Mouse (Mus musculus): ENCODE results near the gene Krtap26-1. TPM values are rescaled to one million over a fixed set of nuclear protein-coding genes. Genes with fewer than 3 reads are reported as not detected.

Krtap26-1 gene
- polyA plus RNA-seq, 1 experiment: not detected

- Histone ChIP-seq H3K4me1 (ENCODE audit: control insufficient read depth, insufficient read depth, low read length) (no peaks in the 10 kb centered on the region), H3K36me3 (ENCODE audit: control insufficient read depth, insufficient read depth, low read length) (no peaks in the 10 kb centered on the region), H3K27me3 (replicated peaks; ENCODE audit: control insufficient read depth, insufficient read depth, low read length) (no peaks in the 10 kb centered on the region), H3K4me3 (ENCODE audit: insufficient read depth, low read depth, low read length) (no peak within 1 kb of the TSS), H3K27ac (ENCODE audit: insufficient read depth, low read depth, low read length) (no peak within 1 kb of the TSS)
- peak; percentile 11 for DNase-seq
- TF ChIP-seq CTCF (conservative IDR thresholded peaks at IDR 0.05; ENCODE audit: insufficient read depth, insufficient read length, low read depth, low read length) (no peak), POLR2A (IDR thresholded peaks at IDR 0.05; ENCODE audit: low read depth, low read length) (no peak)
- 90% methylated on average over 8 of the region's 8 CpGs for WGBS
Observed at GRCm38 (mm10) chr16:88611922-88612321, 35.7 kb downstream of the Krtap26-1 start, which contains the start of gene Krtap24-1. Krtap24-1 (minus strand) TSS chr16:88612279.

GRCm38 (mm10) chr16:88604570-88604969 is 43.0 kb downstream of the Krtap26-1 start:
- TF ChIP-seq CTCF (conservative IDR thresholded peaks at IDR 0.05; ENCODE audit: insufficient read depth, insufficient read length, low read depth, low read length) (no peak), POLR2A (IDR thresholded peaks at IDR 0.05; ENCODE audit: low read depth, low read length) (no peak)
- Histone ChIP-seq H3K27ac (ENCODE audit: insufficient read depth, low read depth, low read length) (no peak overlapping the region), H3K27me3 (replicated peaks; ENCODE audit: control insufficient read depth, insufficient read depth, low read length) (no peaks in the 10 kb centered on the region), H3K36me3 (ENCODE audit: control insufficient read depth, insufficient read depth, low read length) (no peaks in the 10 kb centered on the region), H3K4me1 (ENCODE audit: control insufficient read depth, insufficient read depth, low read length) (no peaks in the 10 kb centered on the region), H3K4me3 (ENCODE audit: insufficient read depth, low read depth, low read length) (no peak overlapping the region)
- DNase-seq: no peak
- 84% methylated on average over 6 of the region's 6 CpGs for WGBS

- no peak for DNase-seq
- Histone ChIP-seq H3K4me3 (ENCODE audit: insufficient read depth, low read depth, low read length) (no peak overlapping the region), H3K36me3 (ENCODE audit: control insufficient read depth, insufficient read depth, low read length) (no peaks in the 10 kb centered on the region), H3K27me3 (replicated peaks; ENCODE audit: control insufficient read depth, insufficient read depth, low read length) (no peaks in the 10 kb centered on the region), H3K4me1 (ENCODE audit: control insufficient read depth, insufficient read depth, low read length) (no peaks in the 10 kb centered on the region), H3K27ac (ENCODE audit: insufficient read depth, low read depth, low read length) (no peak overlapping the region)
- 79% methylated on average over 1 of the region's 1 CpGs for WGBS
- TF ChIP-seq CTCF (conservative IDR thresholded peaks at IDR 0.05; ENCODE audit: insufficient read depth, insufficient read length, low read depth, low read length): no peak
- no peak for TF ChIP-seq POLR2A (IDR thresholded peaks at IDR 0.05; ENCODE audit: low read depth, low read length)
Observed at GRCm38 (mm10) chr16:88602464-88602863, 45.1 kb downstream of the Krtap26-1 start.

GRCm38 (mm10) chr16:88600303-88600702 is 47.3 kb downstream of the Krtap26-1 start:
- TF ChIP-seq CTCF (conservative IDR thresholded peaks at IDR 0.05; ENCODE audit: insufficient read depth, insufficient read length, low read depth, low read length) (no peak), POLR2A (IDR thresholded peaks at IDR 0.05; ENCODE audit: low read depth, low read length) (no peak)
- Histone ChIP-seq H3K4me1 (ENCODE audit: control insufficient read depth, insufficient read depth, low read length) (no peaks in the 10 kb centered on the region), H3K27me3 (replicated peaks; ENCODE audit: control insufficient read depth, insufficient read depth, low read length) (no peaks in the 10 kb centered on the region), H3K27ac (ENCODE audit: insufficient read depth, low read depth, low read length) (no peak overlapping the region), H3K36me3 (ENCODE audit: control insufficient read depth, insufficient read depth, low read length) (no peaks in the 10 kb centered on the region), H3K4me3 (ENCODE audit: insufficient read depth, low read depth, low read length) (no peak overlapping the region)
- WGBS: 54% methylated on average over 8 of the region's 8 CpGs
- no peak for DNase-seq

- no peak for TF ChIP-seq POLR2A (IDR thresholded peaks at IDR 0.05; ENCODE audit: low read depth, low read length)
- TF ChIP-seq CTCF (conservative IDR thresholded peaks at IDR 0.05; ENCODE audit: insufficient read depth, insufficient read length, low read depth, low read length): no peak
Observed at GRCm38 (mm10) chr16:88599504-88600237, 47.9 kb downstream of the Krtap26-1 start.

More at GRCm38 (mm10) chr16:88599504-88600237, 47.9 kb downstream of the Krtap26-1 start:
- Histone ChIP-seq H3K4me3 (ENCODE audit: insufficient read depth, low read depth, low read length) (no peak overlapping the region), H3K27ac (ENCODE audit: insufficient read depth, low read depth, low read length) (no peak overlapping the region), H3K27me3 (replicated peaks; ENCODE audit: control insufficient read depth, insufficient read depth, low read length) (no peaks in the 10 kb centered on the region), H3K36me3 (ENCODE audit: control insufficient read depth, insufficient read depth, low read length) (no peaks in the 10 kb centered on the region), H3K4me1 (ENCODE audit: control insufficient read depth, insufficient read depth, low read length) (no peaks in the 10 kb centered on the region)
- no peak for DNase-seq
- WGBS: 18% methylated on average over 16 of the region's 16 CpGs

Other genes starting within 250 kb of the Krtap26-1 start
- gene Cldn17, start 140.8 kb downstream of the Krtap26-1 start, polyA plus RNA-seq (2012; rRNA removed): 0.23 TPM in 1 of 2 replicates, not detected in the other
- gene Cldn8, start 84.6 kb downstream of the Krtap26-1 start, polyA plus RNA-seq (2012; rRNA removed): 46.8 and 49.4 TPM in 2 replicates
- not detected in 2 replicates for gene Krtap24-1, start 35.5 kb downstream of the Krtap26-1 start, polyA plus RNA-seq (2012; rRNA removed)
- gene 2310079G19Rik, start 20.1 kb downstream of the Krtap26-1 start, polyA plus RNA-seq (2012; rRNA removed): not detected in 2 replicates
- gene Krtap27-1, start 23.9 kb upstream of the Krtap26-1 start, polyA plus RNA-seq (2012; rRNA removed): not detected in 2 replicates
- not detected in 2 replicates for gene 2310061N02Rik, start 60.2 kb upstream of the Krtap26-1 start, polyA plus RNA-seq (2012; rRNA removed)
- gene Krtap13-1, start 81.1 kb upstream of the Krtap26-1 start, polyA plus RNA-seq (2012; rRNA removed): not detected in 2 replicates
- gene Krtap13, start 103.8 kb upstream of the Krtap26-1 start, polyA plus RNA-seq (2012; rRNA removed): not detected in 2 replicates
- gene 2310034C09Rik, start 111.1 kb upstream of the Krtap26-1 start, polyA plus RNA-seq (2012; rRNA removed): not detected in 2 replicates
- not detected in 2 replicates for gene 2310057N15Rik, start 126.4 kb upstream of the Krtap26-1 start, polyA plus RNA-seq (2012; rRNA removed)
- not detected in 2 replicates for gene Gm5965, start 130.1 kb upstream of the Krtap26-1 start, polyA plus RNA-seq (2012; rRNA removed)
- gene Gm20741, start 164.4 kb upstream of the Krtap26-1 start, polyA plus RNA-seq (2012; rRNA removed): not detected in 2 replicates
- gene Krtap15, start 172.4 kb upstream of the Krtap26-1 start, polyA plus RNA-seq (2012; rRNA removed): not detected in 2 replicates
- gene Krtap14, start 178.3 kb upstream of the Krtap26-1 start, polyA plus RNA-seq (2012; rRNA removed): not detected in 2 replicates
- gene Krtap19-1, start 221.6 kb upstream of the Krtap26-1 start, polyA plus RNA-seq (2012; rRNA removed): not detected in 2 replicates
- not detected in 2 replicates for gene Krtap19-2, start 226.5 kb upstream of the Krtap26-1 start, polyA plus RNA-seq (2012; rRNA removed)
- not detected in 2 replicates for gene Krtap19-3, start 230.2 kb upstream of the Krtap26-1 start, polyA plus RNA-seq (2012; rRNA removed)
- not detected in 2 replicates for gene Krtap19-4, start 237.3 kb upstream of the Krtap26-1 start, polyA plus RNA-seq (2012; rRNA removed)
- gene Krtap19-5, start 248.7 kb upstream of the Krtap26-1 start, polyA plus RNA-seq (2012; rRNA removed): not detected in 2 replicates

All from kidney, adult 2 months (tissue).